Mouse (Mus musculus) layer of hippocampus, adult 9-10 months (tissue): ENCODE measurements around the gene St8sia1.

Experiments
- DNase-seq: peaks from one replicate; pipeline ENCODE4 v3.0.0; 2022; ENCODE audit warnings: low spot score

St8sia1 gene

DNA sequence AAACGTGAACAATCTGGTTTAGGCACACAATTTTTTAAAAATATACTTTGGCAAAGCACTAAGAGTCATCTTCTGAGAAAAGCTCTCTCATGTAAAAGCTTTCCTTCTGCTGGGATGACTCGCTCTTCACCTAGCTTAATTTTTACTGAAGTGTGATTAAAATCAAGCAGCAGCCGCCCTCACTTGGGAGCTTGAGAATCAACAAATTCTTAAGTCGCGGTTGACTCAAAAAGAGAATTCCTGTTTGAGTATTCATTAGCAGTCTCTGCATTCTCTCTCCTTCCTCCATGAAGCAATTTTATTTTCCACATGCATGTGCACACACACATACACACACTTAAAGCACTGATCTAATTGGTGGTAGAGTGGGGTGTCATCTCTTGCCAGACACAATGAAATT is 138.8 kb downstream of the St8sia1 start:
- no peak for DNase-seq

DNA sequence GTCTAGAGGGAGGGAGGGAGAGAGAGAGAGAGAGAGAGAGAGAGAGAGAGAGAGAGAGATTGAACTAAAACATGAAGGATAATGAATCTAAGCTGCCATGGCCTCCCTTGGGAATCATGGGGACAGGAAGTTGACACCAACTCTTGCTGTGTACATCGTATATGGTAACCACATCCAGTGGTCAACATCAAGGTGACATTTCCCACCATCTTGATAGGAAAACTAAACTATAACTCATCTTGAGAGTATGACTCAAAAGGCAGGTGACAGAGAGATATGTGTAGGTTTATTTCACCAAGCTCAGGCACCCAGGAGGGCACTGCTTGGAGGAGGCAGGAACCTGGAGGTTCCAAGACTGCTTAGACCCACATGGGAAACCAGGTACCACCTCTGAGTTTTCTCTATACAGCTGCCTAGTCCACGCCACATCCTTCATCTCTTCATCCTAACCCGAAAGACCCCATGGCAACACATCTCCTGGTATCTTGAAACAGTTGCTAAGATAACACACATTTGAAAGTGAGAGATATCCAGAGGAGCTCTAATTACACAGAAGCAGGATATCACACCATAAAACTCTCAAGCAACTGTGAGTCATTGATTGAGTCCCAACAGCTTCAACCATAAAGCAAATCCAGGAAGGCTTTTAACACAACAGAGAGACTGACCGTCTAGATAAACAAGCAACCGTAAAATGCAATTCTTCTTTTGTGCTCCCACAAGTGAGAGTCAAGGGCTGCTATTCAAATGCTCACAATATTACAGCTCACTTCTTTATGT is 141.1 kb downstream of the St8sia1 start:
- no peak for DNase-seq

DNA sequence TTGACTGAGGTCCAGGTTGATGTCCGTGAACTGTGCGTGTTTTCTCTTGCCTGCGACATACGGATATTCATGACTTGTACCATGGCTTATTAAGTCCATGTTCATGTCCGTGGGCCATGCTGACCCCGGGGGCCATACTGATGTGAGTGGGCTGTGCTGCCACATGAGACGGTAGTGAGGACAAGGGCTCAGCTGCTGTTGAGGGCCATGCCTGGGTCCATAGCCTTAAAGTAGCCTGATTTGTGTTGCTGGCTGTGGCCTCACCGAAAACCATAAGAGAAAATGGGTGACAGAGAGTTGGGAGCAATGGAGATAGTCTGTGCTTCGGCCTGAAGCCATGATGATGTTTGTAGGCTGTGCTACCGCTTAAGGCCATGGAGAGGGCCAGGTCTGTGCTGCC is 145.9 kb downstream of the St8sia1 start:
- DNase-seq, result no peak

DNA sequence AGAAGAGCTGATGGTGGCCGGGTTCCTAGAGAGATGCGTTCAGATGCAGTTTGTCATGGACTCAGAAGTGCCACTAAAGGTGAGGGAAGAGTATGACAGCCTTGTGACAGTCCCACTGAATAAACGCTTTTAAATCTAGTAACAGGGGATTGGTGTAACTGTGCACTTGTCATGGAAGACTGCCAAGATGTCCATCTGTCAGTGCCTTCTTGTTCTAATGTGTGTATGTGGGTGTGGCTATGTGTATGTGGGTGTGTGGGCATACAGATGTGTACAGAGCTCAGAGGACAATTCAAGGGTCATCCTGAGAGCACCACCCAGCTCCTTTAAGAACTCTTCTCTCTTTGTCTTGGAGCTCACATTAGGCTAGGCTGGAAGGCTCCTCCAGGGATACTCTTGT is 148.7 kb downstream of the St8sia1 start:
- no peak for DNase-seq

DNA sequence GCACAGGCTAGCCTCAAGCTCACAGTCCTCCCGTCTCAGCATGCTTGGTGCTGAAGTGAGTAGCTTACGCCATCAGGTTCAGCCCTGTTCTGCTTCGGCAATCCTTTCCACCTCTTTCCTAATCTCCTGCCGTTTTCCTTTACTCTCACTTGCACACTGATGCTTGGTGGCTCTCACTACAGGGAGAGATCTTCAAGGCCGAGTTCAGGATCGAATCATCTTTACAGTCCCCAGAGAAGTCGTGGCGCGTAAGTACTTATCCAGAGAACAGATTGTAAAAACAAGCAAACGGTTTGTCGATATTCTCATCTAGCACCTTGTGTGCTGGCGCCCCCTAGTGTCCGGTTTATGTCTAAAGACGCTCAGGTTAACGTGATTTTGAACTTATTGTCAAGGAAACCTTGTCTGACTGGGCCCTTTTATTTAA is 149.7 kb downstream of the St8sia1 start:
- peak; percentile 94 for DNase-seq

GRCm38 (mm10) chr6:142814011-142814410 is 150.2 kb downstream of the St8sia1 start:
- DNase-seq, result no peak

- DNase-seq, result no peak
Observed at GRCm38 (mm10) chr6:142812969-142813368, 151.3 kb downstream of the St8sia1 start.

GRCm38 (mm10) chr6:142810239-142810638 is 154.0 kb downstream of the St8sia1 start:
- DNase-seq, result no peak

GRCm38 (mm10) chr6:142809373-142810098 is 154.7 kb downstream of the St8sia1 start:
- DNase-seq, result no peak

DNA sequence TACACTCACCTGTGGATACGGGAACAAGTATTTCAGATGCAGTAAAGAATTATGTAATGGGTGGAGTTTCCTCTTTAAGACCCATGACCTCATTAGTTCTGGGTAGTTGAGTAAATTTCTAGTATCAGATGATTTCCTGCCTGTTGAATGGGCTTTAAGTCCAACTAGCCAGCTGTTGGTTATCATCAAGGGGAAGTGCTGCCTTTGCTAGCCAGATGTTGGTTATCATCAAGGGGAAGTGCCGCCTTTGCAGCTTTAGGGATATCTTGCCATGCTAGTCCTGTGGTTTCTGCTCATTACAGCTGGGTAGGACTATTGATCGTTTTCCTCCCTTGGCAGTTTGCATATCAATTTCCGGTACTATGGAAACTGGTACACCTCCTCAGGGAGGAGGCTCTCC is 157.9 kb downstream of the St8sia1 start:
- DNase-seq, result no peak

GRCm38 (mm10) chr6:142804402-142804801 is 159.8 kb downstream of the St8sia1 start, which contains the start of gene Sult6b2:
Gene Sult6b2, minus strand, starts transcription at chr6:142804502.
- DNase-seq, result no peak

GRCm38 (mm10) chr6:142802617-142803525 is 161.4 kb downstream of the St8sia1 start:
- no peak for DNase-seq

DNA sequence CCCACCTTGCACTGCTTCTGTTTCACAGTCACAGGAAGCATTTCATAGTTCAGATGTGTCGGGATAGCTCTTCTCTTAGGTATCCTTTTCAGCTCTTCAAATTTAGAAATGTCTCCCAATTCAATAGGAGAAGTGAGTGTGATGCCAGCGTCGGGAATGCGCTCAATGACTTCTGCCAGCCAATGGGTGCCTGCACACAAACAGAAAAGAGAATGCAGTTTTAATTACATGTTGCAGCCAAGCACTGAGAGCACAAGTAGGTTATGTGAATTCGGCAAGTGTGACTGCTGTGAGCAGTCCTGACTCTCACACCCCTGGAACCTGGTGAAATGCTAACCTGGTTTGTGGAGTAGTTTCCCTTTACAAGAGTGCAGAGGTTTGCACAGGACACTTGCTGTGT is 162.6 kb downstream of the St8sia1 start:
- DNase-seq, result no peak

DNA sequence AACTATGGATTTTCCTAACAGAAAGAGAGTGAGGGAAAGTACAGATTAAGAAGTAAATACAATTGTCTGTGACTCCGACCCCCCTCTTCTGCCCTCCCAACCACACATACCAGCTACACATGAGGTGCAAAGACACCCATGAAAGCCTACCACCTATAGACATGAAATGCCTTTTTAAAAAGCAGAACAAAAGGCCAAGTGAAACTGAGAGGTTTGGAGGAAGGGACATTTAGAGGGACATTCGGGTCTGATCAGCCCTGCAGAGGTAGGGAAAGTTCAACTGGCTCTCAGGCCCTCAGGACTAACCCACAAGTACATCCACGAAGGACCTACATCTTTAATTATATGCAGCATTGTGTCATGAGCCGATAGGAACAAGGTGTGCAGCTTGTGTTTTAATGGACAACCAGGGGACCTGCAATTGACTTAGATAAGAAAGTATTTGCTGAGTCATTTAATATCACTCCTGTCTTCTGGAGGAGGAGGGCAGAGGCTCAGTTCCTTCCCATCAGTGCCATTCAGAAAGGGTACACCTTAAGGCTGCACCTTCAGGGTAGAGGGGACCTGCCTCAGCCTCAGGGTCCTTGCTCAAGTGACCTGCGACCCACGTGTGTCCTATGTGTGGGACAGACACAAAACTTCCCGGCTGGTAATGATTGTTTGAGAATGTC is 164.4 kb downstream of the St8sia1 start:
- no peak for DNase-seq

GRCm38 (mm10) chr6:142798837-142799236 is 165.4 kb downstream of the St8sia1 start:
- DNase-seq, result no peak

- DNase-seq, result no peak
Observed at GRCm38 (mm10) chr6:142797996-142798395, 166.3 kb downstream of the St8sia1 start.

DNA sequence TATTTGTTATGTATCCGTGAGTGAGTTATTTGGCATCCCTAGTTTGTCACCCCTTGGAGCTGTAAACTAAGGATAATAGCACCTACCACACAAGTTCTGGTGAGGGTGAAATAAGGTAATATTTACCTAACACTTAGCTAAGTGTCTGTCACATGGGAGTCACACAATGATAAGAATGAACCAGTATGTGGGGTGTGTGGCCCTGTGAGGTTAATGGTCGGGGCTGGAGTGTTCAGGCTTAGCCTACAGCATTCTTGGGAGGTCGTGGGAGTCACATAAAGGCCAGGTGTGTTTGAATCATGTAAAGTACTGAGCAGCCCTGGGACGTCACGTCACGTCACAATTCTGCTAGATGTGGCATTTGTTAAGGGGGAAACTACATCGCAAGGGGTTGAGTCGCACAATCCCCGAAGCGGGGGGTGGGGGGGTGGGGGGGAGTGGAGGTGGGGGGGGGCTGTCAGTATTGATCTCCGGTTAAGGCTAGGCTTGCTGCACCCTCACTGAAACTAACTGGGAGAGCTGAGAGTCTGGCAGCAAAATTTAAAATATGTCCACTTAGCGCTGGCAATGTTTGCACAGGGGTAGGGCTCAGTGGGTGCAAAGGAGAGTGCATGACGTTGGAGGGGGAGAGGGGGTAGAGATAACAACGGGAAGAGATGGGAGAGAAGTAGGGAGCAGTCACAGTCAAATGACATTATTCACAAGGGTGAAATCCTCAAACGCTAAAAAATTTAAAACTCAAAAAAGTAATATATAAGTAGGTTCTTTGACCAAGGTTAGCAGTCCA is 168.4 kb downstream of the St8sia1 start:
- no peak for DNase-seq

DNA sequence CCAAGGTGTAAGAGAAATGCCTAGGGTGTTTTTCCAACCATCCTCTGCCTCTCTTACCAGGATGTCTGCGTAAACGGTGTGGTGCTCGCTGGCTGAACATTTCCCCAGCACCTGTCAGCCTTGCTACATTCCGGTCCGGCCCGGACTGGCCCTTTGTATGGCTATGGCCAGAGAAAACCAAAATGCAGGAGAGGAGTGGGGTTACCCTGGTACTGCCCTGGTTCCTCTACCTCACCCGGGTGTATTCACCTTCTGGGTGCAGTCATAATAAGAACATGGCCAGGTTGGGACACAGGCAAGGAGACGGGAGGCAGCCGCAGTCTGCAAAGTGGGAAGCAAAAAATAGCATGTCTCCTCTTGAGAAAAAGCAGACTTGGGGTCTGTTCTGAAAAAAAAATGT is 169.2 kb downstream of the St8sia1 start:
- DNase-seq, result no peak

- no peak for DNase-seq
Observed at GRCm38 (mm10) chr6:142793468-142793867, 170.8 kb downstream of the St8sia1 start.

GRCm38 (mm10) chr6:142792241-142792968 is 171.8 kb downstream of the St8sia1 start:
- DNase-seq, result no peak
